Mouse (Mus musculus): ENCODE measurements around the gene Tnfrsf1b. TPM values are rescaled to one million over a fixed set of nuclear protein-coding genes. Genes with fewer than 3 reads are reported as not detected.
A peak's percentile ranks its signal among the peaks of the same experiment; 100 is the strongest.
"Not testable (repeated sequence)": the region's sequence is repeated elsewhere in the genome, so short reads cannot be mapped to it uniquely, and the experiment has no call there.

Gene Tnfrsf1b
- total RNA-seq, 2 experiments from 2014 or later: 6.0 to 8.1 TPM

- intact Hi-C loops (cut with DNase I): loop anchor here (1.0 to 2.0 kb wide), 2 partner anchors 19 to 304 kb away; no protein-coding TSS in a partner anchor
- DNase-seq: no peak
These were observed 51.5 kb downstream of the Tnfrsf1b start for GRCm38 (mm10) chr4:145195172-145195571.

GRCm38 (mm10) chr4:145194559-145195162, 52.0 kb downstream of the Tnfrsf1b start, which contains the start of gene Vps13d:
Vps13d (minus strand) TSS chr4:145195005.
- intact Hi-C loops (cut with DNase I): loop anchor here (1.0 to 2.0 kb wide), 2 partner anchors 20 to 304 kb away; no protein-coding TSS in a partner anchor
- peak; percentile 89 to 94 for DNase-seq

DNA sequence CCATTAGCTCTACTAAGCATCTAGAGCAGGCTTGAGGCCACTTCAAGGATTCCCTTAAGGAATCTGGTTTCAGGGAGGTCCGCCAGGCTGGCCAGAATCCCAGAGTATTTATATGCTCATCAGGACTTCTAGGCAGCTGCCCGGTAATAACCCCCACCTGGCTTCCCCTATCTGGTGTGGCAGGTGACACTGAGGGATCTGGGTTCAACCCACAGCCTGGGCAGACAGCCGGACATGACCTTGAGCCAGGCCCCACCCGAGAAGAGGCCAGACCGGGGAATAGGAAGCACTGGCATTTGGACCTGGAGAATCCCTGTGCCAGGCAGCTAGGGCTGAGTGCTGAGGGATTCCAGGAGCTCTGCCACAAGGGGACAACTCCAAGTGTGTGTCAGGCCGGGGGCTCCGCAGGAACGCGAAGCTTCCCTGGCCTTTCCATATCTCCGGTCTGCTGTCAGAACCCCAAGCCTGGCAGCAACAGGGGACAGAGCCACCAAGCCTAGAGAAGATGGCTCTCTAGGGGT, 52.6 kb downstream of the Tnfrsf1b start:
- intact Hi-C loops (cut with DNase I): loop anchor here (2.0 kb wide), 1 partner anchor 303 kb away; no protein-coding TSS in a partner anchor
- peak; percentile 62 to 74 for DNase-seq

DNA sequence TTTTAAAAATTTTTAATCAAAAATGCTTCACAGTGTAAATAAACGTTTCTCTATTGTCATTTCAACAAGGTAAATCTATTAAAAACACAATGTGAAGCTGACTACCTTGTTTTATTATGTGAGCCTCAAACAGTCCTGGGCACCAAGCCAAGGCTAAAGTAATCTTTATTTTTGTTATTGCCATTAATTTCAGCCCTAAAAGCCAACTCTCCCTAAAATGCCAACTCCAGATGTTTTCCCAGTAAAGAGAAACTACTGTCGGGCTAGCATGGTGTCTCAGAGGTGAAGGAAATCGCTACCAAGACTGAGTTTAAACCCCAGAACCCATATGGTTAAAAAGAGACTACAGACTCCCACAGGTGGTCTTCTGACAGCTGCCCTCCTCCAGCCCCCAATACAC, 53.3 kb downstream of the Tnfrsf1b start:
- no peak for DNase-seq
- intact Hi-C loops (cut with DNase I): no loop called here

- peak; percentile 24 to 49 for DNase-seq
- intact Hi-C loops (cut with DNase I): no loop called here
These were observed 54.0 kb downstream of the Tnfrsf1b start for GRCm38 (mm10) chr4:145192686-145193085.

DNA sequence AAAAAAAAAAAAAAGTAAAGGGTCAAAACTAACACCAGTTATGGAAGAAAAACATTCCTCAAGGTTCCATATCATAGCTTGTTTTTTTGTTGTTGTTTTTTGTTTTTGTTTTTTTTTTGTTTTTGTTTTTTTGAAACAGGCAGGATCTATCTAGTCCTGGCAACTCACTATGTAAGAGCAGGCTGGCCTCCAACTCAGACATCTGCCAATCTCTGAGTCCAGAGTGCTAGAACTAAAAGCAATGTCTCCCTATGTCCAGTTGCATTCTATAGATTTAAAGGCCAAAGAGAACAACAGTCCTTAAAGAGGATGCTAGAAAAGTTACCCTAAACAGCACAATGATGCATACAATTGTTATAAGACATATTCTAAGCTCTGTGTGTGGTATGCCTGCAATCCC, 58.1 kb downstream of the Tnfrsf1b start:
- intact Hi-C loops (cut with DNase I): no loop called here
- DNase-seq: no peak

GRCm38 (mm10) chr4:145187619-145188018, 59.1 kb downstream of the Tnfrsf1b start:
- intact Hi-C loops (cut with DNase I): no loop called here
- no peak for DNase-seq

GRCm38 (mm10) chr4:145178918-145179549, 67.6 kb downstream of the Tnfrsf1b start:
- intact Hi-C loops (cut with DNase I): no loop called here

DNA sequence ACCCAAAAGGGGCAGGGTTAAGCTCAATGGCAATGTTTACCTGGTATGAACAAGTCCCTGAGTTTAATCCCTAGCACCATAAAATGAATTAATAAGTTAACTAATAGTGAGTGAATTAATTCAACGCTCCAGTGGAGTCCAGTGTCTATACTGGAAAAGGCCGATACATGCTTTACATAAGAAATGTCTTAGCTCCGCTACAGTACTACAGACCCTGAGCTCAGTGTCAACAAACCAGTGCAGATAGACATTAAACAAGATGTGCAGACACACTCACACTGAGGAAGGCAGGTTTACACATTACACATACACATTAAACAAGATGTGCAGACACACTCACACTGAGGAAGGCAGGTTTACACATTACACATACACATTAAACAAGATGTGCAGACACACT, 81.1 kb downstream of the Tnfrsf1b start:
- intact Hi-C loops (cut with DNase I); DNase-seq: not testable (repeated sequence)

More at GRCm38 (mm10) chr4:145178918-145179549, 67.6 kb downstream of the Tnfrsf1b start:
- DNase-seq: no peak

DNA sequence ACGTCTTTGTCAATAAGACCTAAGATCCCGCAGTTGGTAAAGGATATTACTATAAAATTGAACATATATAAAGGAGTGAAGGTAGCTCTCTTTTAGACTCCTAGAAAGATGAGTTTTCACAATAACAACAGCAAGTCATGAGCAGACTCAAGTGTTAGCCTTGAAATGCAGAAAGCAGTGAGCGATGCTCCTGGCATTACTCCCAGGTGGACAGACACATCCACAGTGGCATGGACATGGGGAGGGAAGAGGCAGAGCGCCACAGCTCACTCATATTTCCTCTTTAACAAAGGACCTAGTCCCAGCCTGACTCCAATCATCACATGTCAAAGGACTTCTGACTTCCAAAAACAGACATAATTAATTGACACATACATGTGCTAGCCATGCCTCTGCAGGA, 82.6 kb downstream of the Tnfrsf1b start:
- DNase-seq: no peak
- intact Hi-C loops (cut with DNase I): no loop called here

Other genes starting within 250 kb of the Tnfrsf1b start
- 10 to 100 TPM; 70.1 to 73.5 TPM for gene Vps13d, start 51.9 kb downstream of the Tnfrsf1b start, total RNA-seq (2021)
- under 1 TPM in 1 of 2 experiments, not detected in 1; 0.11 TPM for gene Tnfrsf8, start 68.3 kb upstream of the Tnfrsf1b start, total RNA-seq (2021)

All from heart, postnatal 36 days (tissue).